8 mouse cellular contexts compared by ENCODE assay signal in genomic region chr2:118431589-118431988, GRCm38 (mm10). TPM values are rescaled to one million over a fixed set of nuclear protein-coding genes. Genes with fewer than 3 reads are reported as not detected.
DNase-seq lines count a peak whose midpoint lies in the region.

No protein-coding gene starts in this region.

- DNase-seq in gastrocnemius, postnatal 10 days: peak; percentile 22
- no peak for DNase-seq in gastrocnemius, postnatal 14 days
- DNase-seq in right cerebral cortex, adult 18-20 months: peak; percentile 25
- DNase-seq in right cerebral cortex, postnatal 14 days: no peak
- DNase-seq in brain, adult 2 months (ENCODE audit: low read depth, low spot score): peak; percentile 55
- DNase-seq in induced T-regulatory cell, adult 2 months (ENCODE audit: low read depth): peak; percentile 41
- DNase-seq in retina, postnatal 1 day: peak; percentile 33
- DNase-seq in MN1 (ENCODE audit: low spot score): no peak

- intact Hi-C loops in gastrocnemius, postnatal 14 days (cut with DNase I; ENCODE audit: low total_unique reads): no loop called here

RNA-seq across cellular contexts. Expression of gene Eif2ak4, which starts 43.2 kb away (rescaled TPM):
- 1 to 10 TPM; 5.4 to 8.1 TPM for total RNA-seq in gastrocnemius, postnatal 10 days (2021)
- total RNA-seq in gastrocnemius, postnatal 14 days (2021): 1 to 10 TPM; 4.0 to 6.2 TPM

RNA-seq across cellular contexts. Expression of gene Srp14, which starts 47.9 kb away (rescaled TPM):
- 100 to 1,000 TPM; 148 to 154 TPM for total RNA-seq in gastrocnemius, postnatal 10 days (2021)
- 100 to 1,000 TPM; 130 to 138 TPM for total RNA-seq in gastrocnemius, postnatal 14 days (2021)

RNA-seq across cellular contexts. Expression of gene Gpr176, which starts 58.4 kb away (rescaled TPM):
- total RNA-seq in gastrocnemius, postnatal 10 days (2021): under 1 TPM; 0.31 to 0.38 TPM
- total RNA-seq in gastrocnemius, postnatal 14 days (2021): under 1 TPM; 0.20 to 0.23 TPM

Comparison
In these comparisons a context has a peak if more than half of its experiments do, and no peak if none do; other contexts are left out.
1. DNase-seq: peak in gastrocnemius, postnatal 10 days (single experiment), right cerebral cortex, adult 18-20 months (single experiment), brain, adult 2 months (single experiment), induced T-regulatory cell, adult 2 months (single experiment) and retina, postnatal 1 day (single experiment); none in gastrocnemius, postnatal 14 days (single experiment), right cerebral cortex, postnatal 14 days (single experiment) and MN1 (single experiment).